Mouse (Mus musculus) spleen, postnatal 4 days (tissue): ENCODE results near the gene Nos2.
A peak's percentile ranks its signal among the peaks of the same experiment; 100 is the strongest.

Experiments
- DNase-seq, 2 experiments: peaks; one replicate each; pipeline ENCODE4 v3.0.0; 2022; ENCODE audit warnings: low spot score in 2 of 2

Nos2 gene

DNA sequence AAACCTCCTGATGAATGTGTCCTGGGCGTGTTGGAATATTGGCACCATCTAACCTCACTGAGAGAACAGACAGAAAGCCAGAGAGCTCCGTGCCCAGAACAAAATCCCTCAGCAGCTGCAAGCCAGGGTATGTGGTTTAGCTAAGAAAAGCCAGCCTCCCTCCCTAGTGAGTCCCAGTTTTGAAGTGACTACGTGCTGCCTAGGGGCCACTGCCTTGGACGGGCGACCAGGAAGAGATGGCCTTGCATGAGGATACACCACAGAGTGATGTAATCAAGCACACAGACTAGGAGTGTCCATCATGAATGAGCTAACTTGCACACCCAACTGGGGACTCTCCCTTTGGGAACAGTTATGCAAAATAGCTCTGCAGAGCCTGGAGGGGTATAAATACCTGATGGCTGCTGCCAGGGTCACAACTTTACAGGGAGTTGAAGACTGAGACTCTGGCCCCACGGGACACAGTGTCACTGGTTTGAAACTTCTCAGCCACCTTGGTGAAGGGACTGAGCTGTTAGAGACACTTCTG lies at the start of gene Nos2:
Gene Nos2, plus strand, starts transcription at position 377 of the 529 bp plus-strand sequence.
- DNase-seq = no peak

DNA sequence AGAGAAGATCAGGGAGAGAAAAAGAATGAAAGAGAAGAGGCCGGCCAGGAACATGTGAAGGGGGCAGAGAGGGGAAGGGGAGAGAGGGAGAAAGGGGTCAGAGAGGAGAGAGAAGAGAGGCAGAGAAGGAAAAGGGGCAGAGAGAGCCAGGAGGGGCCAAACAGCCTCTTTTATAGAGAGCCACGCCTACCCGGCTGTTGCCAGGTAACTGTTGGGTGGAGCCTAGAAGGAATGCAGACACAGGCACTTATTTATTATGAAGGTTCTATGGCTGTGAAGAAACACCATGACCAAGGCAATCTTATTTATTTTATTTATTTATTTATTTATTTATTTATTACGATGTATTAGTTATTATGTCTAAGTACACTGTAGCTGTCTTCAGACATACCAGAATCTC lies 49.7 kb upstream of the Nos2 start:
- no peak for DNase-seq

DNA sequence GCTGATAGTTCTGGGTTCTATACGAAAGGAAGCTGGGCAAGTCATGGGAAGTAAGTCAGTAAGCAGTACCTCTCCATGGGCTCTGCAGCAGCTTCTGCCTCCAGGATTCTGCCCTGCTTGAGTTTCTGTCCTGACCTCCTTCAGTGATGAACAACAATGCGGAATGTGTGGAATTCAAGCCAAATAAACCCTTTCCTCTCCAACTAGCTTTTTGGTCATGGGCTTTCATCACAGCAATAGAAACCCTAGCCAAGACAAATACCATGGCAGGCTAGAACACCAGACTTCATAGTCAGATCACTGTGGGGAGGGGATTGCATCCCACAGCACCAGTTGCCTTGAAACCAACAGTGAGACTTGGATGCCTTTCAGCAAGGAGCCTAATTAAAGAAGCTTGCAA lies 47.8 kb upstream of the Nos2 start:
- DNase-seq = no peak

DNA sequence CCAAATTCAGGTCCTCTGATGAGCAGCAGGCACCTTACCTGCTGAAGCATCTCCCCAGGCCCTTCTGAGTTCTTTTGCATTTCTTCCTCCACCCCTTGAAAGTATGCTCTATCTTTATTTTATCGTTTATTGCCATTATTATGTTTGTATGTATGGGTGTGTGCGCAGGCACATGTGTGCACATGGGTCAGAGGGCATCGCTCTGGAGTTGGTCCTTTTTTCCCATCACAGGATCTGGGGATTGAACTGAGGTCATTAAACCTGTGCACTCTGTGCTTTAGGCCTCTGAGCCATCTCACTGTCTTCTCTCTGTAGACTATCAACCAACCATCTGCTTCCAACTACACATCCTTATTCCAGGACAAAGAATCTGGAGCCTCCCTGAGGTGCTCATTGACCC lies 40.9 kb upstream of the Nos2 start:
- DNase-seq = no peak

DNA sequence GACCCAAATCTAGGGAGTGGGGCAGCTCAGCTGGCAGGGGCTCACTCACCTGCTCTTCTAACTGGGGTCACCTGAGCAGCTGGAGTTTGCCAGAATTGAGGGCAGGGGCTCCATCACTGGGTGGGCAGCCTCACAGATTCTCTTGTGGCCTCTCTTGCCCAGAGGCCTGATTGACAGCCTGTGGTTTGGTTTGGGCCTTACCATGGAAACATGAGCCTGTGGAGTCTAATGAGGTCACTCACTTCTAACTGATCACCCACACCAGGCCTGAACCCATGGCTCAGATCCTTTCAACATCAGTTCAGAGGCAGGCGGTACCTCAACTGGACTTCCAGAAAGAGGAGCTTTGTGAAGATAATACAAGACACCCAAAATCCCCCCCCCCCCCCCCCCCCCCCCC lies 33.9 kb upstream of the Nos2 start:
- DNase-seq = no peak

DNA sequence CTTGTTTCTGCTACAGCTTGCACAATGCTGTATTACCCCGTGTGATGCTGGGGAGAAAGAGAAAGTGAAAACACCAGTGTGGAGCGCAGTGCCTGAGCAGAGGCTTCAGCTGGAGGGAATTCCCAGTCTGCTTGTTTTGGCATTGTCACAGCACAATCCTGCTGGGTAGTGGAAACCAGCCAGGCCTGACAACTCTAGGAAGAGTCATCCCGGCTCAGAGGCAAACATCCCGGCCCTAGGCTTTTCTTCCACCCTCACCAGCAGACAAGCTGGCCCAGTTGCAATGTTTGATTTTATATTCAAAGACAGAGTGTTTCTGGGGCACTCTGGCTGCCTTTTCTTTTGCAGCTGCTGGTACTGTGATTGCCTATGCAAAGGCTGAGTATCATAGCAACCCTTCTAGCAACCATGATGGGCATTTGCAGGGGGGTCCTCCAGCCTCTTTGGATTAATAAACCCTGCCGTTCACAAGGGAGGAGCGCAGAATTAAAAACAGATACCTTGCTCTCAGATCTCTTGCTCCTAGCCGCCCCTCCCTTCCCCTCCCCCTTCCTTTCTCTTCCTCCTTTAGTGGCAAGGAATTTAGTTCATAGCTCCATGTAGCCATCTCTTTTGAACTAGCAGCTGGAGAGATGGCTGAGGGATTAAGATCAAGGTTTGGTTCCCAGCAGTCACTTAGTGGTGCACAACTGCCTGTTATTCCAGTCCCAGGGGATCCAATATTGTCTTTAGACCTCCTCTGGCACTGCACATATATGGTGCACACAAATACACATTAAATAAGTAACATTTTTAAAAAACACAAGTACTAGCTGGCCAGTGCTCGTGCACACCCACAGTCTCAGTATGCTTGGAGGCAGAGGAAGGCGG lies 33.2 kb upstream of the Nos2 start:
- DNase-seq = no peak

DNA sequence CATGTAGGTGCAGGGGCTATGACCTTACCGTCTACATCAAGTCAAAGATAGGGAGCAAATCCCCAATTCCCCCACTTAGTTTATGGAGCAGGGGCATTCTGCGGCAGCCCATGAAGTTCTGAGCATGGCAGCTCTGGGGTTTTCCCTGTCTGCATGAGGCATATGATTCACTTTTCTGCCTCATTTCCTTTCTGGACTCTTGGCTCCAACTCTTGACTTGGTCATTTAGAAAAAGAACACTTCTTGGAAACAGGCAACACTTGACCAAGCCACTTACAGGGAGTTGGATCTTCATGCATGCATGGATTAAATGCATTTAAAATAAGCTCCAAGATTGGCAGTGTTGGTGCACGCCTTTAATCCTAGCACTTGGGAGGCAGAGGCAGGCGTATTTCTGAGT lies 31.4 kb upstream of the Nos2 start:
- no peak for DNase-seq

DNA sequence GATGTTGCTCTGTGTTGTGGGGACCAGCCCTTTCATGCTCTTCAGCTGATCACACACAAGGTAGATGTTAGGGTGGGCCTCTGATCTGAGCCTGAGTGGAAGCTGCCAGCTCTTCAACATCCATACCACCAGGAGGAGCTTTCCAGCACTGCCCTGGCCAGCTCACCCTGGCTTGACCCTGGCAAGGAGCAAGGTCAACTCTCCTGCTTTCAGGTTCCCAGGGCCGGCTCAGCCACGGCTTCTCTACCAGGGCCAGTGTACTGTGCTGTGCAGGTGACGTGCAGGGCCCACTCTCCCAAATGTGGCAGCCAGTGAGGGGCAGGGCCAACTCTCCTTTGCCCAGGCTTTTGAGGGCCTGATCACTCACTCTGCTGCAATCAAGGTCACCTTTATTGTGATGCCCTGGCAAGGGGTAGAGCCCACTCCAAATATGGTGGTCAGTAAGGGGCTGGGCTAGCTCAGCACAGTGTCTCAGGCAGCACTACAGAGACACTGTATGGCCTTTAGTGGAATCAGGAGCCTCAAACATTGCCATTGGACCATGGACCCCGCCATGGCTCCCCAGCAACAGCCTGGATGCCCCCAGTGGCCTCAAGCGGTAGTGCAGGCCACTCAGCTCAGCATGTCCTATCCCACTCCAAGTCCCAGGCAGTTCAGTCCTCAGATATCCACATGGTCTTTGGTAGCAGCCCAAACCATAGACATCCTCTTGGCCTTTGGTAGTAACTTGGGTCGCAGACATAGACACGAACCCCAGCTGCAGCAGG lies 24.0 kb upstream of the Nos2 start:
- DNase-seq = peak; percentile 27 to 76

- DNase-seq = no peak
Observed at GRCm38 (mm10) chr11:78915473-78915872, 5.1 kb upstream of the Nos2 start.

GRCm38 (mm10) chr11:78916410-78916809 lies 4.2 kb upstream of the Nos2 start:
- no peak for DNase-seq

- DNase-seq = no peak
Observed at GRCm38 (mm10) chr11:78919745-78920144, 842 bp upstream of the Nos2 start.

GRCm38 (mm10) chr11:78922678-78923407 lies 2.3 kb downstream of the Nos2 start:
- peak; percentile 22 to 74 for DNase-seq

DNA sequence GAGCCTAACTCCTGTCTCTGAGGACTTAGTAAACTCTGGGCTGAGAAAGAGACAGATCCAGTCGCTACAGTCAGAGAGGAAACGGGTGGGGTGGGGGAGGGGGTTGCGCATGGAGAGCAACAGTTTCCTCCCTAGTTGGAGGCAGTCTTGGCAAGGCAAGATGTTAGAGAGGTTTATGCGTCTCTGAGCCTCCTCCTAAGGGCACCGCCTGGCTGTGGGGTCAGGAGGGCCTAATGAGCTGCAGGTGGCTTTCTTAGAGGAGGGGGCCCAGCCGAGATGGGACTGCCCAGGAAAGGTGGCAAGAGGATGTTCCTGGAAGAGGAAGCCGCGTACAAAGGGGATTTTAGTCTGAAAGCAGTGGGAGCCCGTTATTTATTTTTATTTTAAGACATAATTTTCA lies 3.5 kb downstream of the Nos2 start:
- no peak for DNase-seq

DNA sequence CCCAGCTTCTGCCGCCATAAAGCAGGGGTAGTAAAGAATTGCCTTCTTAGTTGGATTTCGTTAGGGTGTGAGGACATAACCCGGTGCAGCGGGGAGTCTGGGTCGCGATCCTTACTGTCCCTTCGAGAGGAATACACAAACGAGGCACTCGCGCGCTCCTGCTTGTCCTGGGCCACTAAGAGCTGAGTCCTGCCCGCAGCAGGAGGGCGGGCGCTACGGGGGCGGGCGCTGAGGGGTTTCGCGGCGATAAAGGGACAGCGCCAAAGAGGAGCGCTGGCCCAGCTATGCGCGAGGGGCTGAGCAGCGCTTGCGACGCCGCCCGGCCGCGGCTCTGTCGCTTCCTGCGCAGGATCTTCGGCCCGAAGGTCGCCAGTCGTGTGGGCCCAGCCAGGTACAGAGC lies 4.3 kb downstream of the Nos2 start:
- no peak for DNase-seq

- no peak for DNase-seq
Observed at GRCm38 (mm10) chr11:78929345-78929744, 8.8 kb downstream of the Nos2 start.

DNA sequence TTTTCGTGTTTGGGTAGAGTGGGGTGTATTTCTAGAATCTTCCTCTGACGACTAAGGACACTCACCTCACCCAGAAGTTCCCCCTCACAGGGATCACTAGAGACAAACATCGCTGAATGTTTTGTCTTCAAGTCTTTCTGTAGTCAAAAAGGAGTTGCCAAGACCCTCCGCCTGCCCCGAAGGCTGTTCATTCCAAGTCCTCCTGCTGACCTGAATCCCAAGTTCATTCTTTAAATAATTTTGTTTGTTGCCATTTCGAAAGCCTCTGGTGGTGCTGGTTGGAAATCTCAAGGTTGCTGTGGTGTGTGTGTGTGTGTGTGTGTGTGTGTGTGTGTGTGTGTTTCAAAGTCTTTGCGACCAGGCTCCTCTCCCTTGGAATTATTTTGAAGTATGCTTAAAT lies 13.7 kb downstream of the Nos2 start:
- no peak for DNase-seq

- DNase-seq = no peak
Observed at GRCm38 (mm10) chr11:78934727-78935126, 14.1 kb downstream of the Nos2 start.

- no peak for DNase-seq
Observed at GRCm38 (mm10) chr11:78935178-78935577, 14.6 kb downstream of the Nos2 start.

DNA sequence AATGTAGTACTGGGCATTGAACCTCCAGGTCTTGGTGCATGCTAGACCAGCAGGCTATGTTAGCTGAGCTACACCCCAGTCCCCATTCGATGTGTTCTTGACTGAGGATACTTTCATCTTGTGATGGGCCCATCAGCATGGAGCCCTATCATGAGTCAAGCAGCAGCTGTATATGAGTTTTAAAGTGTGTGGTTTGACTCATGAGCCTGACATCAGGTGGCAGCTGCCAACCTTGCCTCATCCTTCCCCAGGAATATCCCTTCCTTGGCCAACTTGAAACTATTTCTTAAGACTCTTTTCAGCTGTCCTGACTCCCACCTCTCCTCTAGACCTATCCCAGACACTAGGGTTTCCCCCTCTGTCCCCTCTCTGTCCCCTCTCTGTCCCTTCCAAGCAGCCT lies 22.5 kb downstream of the Nos2 start:
- DNase-seq = no peak

DNA sequence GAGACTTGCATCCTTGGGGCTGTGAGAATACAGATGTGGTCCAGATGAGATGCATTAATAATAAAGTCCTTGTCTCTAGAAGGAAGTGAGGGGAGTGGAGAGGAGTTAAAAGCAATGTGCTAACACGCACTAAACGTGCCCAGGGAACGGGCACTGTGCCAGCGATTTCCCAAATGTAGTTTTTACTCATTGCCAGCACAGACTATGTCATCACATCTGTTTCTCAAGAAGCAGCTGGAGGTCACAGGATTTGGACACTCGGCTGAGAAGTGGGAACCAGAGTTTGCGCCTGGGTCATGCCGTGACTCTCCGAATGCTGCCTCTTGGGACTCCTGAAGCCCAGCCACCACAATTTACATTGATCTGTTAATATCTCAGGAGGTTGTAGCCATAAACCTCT lies 29.8 kb downstream of the Nos2 start:
- no peak for DNase-seq

DNA sequence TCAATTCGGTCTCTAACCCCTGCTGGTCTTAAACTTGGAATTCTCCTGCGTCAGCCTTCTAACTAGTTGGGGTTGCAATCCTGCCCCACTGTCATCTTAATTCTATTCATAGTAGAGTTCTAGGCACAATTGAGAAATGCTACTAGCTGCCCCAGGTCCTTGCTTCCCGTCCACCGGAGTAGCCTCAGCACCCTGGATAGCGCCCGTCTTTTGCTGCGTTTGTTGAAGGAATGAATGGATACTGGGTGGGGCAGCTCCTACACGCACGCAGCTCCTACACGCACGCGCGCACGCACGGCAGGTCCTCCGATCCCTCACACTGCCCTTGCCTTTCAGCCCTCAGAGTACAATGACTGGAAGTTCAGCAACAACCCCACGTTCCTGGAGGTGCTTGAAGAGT lies 31.9 kb downstream of the Nos2 start:
- no peak for DNase-seq

GRCm38 (mm10) chr11:78956260-78956659 lies 35.7 kb downstream of the Nos2 start:
- peak; percentile 72 to 91 for DNase-seq
